Mouse (Mus musculus): ENCODE results near the gene Hes1. TPM values are rescaled to one million over a fixed set of nuclear protein-coding genes. Genes with fewer than 3 reads are reported as not detected.

The Hes1 gene
- polyA plus RNA-seq, 1 experiment from 2014 or later = 40.3 TPM

- 0% methylated on average over 42 of the region's 46 CpGs for WGBS
- Histone ChIP-seq H3K27me3 (peaks cover 43% of the 10 kb centered on the region), H3K4me1 (peaks cover 62% of the 10 kb centered on the region)
Observed at GRCm38 (mm10) chr16:30066852-30067301, 2.7 kb downstream of the Hes1 start.

GRCm38 (mm10) chr16:30068041-30069020, 4.1 kb downstream of the Hes1 start:
- ATAC-seq (ENCODE audit: low FRiP score) = no peak
- peaks cover 48% of the 10 kb centered on the region for H3K4me1 ChIP-seq
- under 1% methylated on average over 36 of the region's 36 CpGs for WGBS
- peaks cover 49% of the 10 kb centered on the region for H3K27me3 ChIP-seq
- peak overlapping the region; percentile 26 for H3K4me3 ChIP-seq
- no peaks in the 10 kb centered on the region for H3K36me3 ChIP-seq
- H3K9me3 ChIP-seq (replicated peaks) = no peaks in the 10 kb centered on the region
- peak overlapping the region; percentile 52 for H3K4me2 ChIP-seq (replicated peaks)
- H3K27ac ChIP-seq = peak overlapping the region; percentile 41
- H3K9ac ChIP-seq = peak overlapping the region; percentile 29

More at GRCm38 (mm10) chr16:30066852-30067301, 2.7 kb downstream of the Hes1 start:
- peak overlapping the region; percentile 95 for H3K4me2 ChIP-seq (replicated peaks)
- ATAC-seq (ENCODE audit: low FRiP score) = no peak
- H3K9me3 ChIP-seq (replicated peaks) = no peaks in the 10 kb centered on the region
- H3K27ac ChIP-seq = peak overlapping the region; percentile 80
- no peaks in the 10 kb centered on the region for H3K36me3 ChIP-seq
- peak overlapping the region; percentile 73 for H3K9ac ChIP-seq
- peak overlapping the region; percentile 55 for H3K4me3 ChIP-seq

GRCm38 (mm10) chr16:30069580-30069949, 5.4 kb downstream of the Hes1 start:
- Histone ChIP-seq H3K9ac (peak overlapping the region; percentile 61; the same call in 1 of the 2 replicates), H3K36me3 (no peaks in the 10 kb centered on the region), H3K4me2 (replicated peaks) (peak overlapping the region; percentile 77), H3K9me3 (replicated peaks) (no peaks in the 10 kb centered on the region), H3K4me3 (peak overlapping the region; percentile 42; the same call in 1 of the 2 replicates), H3K27ac (peak overlapping the region; percentile 85), H3K4me1 (peaks cover 48% of the 10 kb centered on the region), H3K27me3 (peaks cover 60% of the 10 kb centered on the region)
- no peak for ATAC-seq (ENCODE audit: low FRiP score)
- 2% methylated on average over 4 of the region's 4 CpGs for WGBS

GRCm38 (mm10) chr16:30069950-30070770, 6.0 kb downstream of the Hes1 start:
- H3K27ac ChIP-seq = peak overlapping the region; percentile 85
- no peaks in the 10 kb centered on the region for H3K9me3 ChIP-seq (replicated peaks)
- H3K4me3 ChIP-seq = peak overlapping the region; percentile 42
- H3K27me3 ChIP-seq = peaks cover 61% of the 10 kb centered on the region
- peaks cover 46% of the 10 kb centered on the region for H3K4me1 ChIP-seq
- H3K36me3 ChIP-seq = no peaks in the 10 kb centered on the region
- peak; percentile 72 for ATAC-seq (ENCODE audit: low FRiP score)
- WGBS = under 1% methylated on average over 78 of the region's 82 CpGs
- H3K9ac ChIP-seq = peak overlapping the region; percentile 61
- H3K4me2 ChIP-seq (replicated peaks) = peak overlapping the region; percentile 77

GRCm38 (mm10) chr16:30070771-30071191, 6.6 kb downstream of the Hes1 start:
- H3K27me3 ChIP-seq = peaks cover 61% of the 10 kb centered on the region
- no peak for ATAC-seq (ENCODE audit: low FRiP score)
- H3K4me3 ChIP-seq = peak overlapping the region; percentile 42
- 3% methylated on average over 12 of the region's 12 CpGs for WGBS
- H3K36me3 ChIP-seq = no peaks in the 10 kb centered on the region
- peak overlapping the region; percentile 61 for H3K9ac ChIP-seq
- H3K4me2 ChIP-seq (replicated peaks) = peak overlapping the region; percentile 77
- peak overlapping the region; percentile 85 for H3K27ac ChIP-seq
- H3K4me1 ChIP-seq = peaks cover 43% of the 10 kb centered on the region
- no peaks in the 10 kb centered on the region for H3K9me3 ChIP-seq (replicated peaks)

GRCm38 (mm10) chr16:30073317-30073716, 9.1 kb downstream of the Hes1 start:
- Histone ChIP-seq H3K27me3 (peaks cover 63% of the 10 kb centered on the region), H3K4me3 (no peak overlapping the region), H3K9me3 (replicated peaks) (no peaks in the 10 kb centered on the region), H3K9ac (no peak overlapping the region), H3K4me1 (peaks cover 23% of the 10 kb centered on the region), H3K27ac (no peak overlapping the region), H3K36me3 (no peaks in the 10 kb centered on the region), H3K4me2 (replicated peaks) (no peak overlapping the region)
- WGBS = 94% methylated on average over 1 of the region's 1 CpGs
- ATAC-seq (ENCODE audit: low FRiP score) = no peak

GRCm38 (mm10) chr16:30081498-30081897, 17.3 kb downstream of the Hes1 start:
- peaks cover 60% of the 10 kb centered on the region for H3K27me3 ChIP-seq
- H3K27ac ChIP-seq = no peak overlapping the region
- no peaks in the 10 kb centered on the region for H3K36me3 ChIP-seq
- no peak overlapping the region for H3K9ac ChIP-seq
- H3K4me2 ChIP-seq (replicated peaks) = no peak overlapping the region
- ATAC-seq (ENCODE audit: low FRiP score) = no peak
- WGBS = 75% methylated on average over 4 of the region's 4 CpGs
- peaks cover 3% of the 10 kb centered on the region; the same call in 1 of the 2 replicates for H3K4me1 ChIP-seq
- H3K4me3 ChIP-seq = no peak overlapping the region
- no peaks in the 10 kb centered on the region for H3K9me3 ChIP-seq (replicated peaks)

GRCm38 (mm10) chr16:30081980-30082379, 17.8 kb downstream of the Hes1 start:
- Histone ChIP-seq H3K9ac (no peak overlapping the region), H3K4me2 (replicated peaks) (no peak overlapping the region), H3K9me3 (replicated peaks) (no peaks in the 10 kb centered on the region), H3K4me1 (peaks cover 7% of the 10 kb centered on the region; the same call in 1 of the 2 replicates), H3K27ac (no peak overlapping the region), H3K36me3 (no peaks in the 10 kb centered on the region), H3K4me3 (no peak overlapping the region), H3K27me3 (peaks cover 58% of the 10 kb centered on the region)
- no peak for ATAC-seq (ENCODE audit: low FRiP score)
- WGBS = 87% methylated on average over 4 of the region's 4 CpGs

GRCm38 (mm10) chr16:30082965-30083364, 18.8 kb downstream of the Hes1 start:
- no peak for ATAC-seq (ENCODE audit: low FRiP score)
- Histone ChIP-seq H3K27ac (no peak overlapping the region), H3K4me2 (replicated peaks) (no peak overlapping the region), H3K36me3 (no peaks in the 10 kb centered on the region), H3K9me3 (replicated peaks) (no peaks in the 10 kb centered on the region), H3K9ac (no peak overlapping the region), H3K4me1 (peaks cover 7% of the 10 kb centered on the region; the same call in 1 of the 2 replicates), H3K27me3 (peaks cover 59% of the 10 kb centered on the region), H3K4me3 (no peak overlapping the region)
- WGBS = 94% methylated on average over 8 of the region's 8 CpGs

- H3K4me1 ChIP-seq = peaks cover 7% of the 10 kb centered on the region; the same call in 1 of the 2 replicates
- peaks cover 56% of the 10 kb centered on the region for H3K27me3 ChIP-seq
- no peak overlapping the region for H3K9ac ChIP-seq
- H3K36me3 ChIP-seq = no peaks in the 10 kb centered on the region
- no peaks in the 10 kb centered on the region for H3K9me3 ChIP-seq (replicated peaks)
- no peak overlapping the region for H3K4me3 ChIP-seq
- 60% methylated on average over 3 of the region's 3 CpGs for WGBS
- ATAC-seq (ENCODE audit: low FRiP score) = no peak
- H3K27ac ChIP-seq = no peak overlapping the region
- no peak overlapping the region for H3K4me2 ChIP-seq (replicated peaks)
Observed at GRCm38 (mm10) chr16:30083536-30083935, 19.4 kb downstream of the Hes1 start.

- H3K36me3 ChIP-seq = no peaks in the 10 kb centered on the region
- no peak for ATAC-seq (ENCODE audit: low FRiP score)
- no peaks in the 10 kb centered on the region for H3K9me3 ChIP-seq (replicated peaks)
- H3K4me3 ChIP-seq = no peak overlapping the region
- H3K4me2 ChIP-seq (replicated peaks) = no peak overlapping the region
- H3K4me1 ChIP-seq = peaks cover 6% of the 10 kb centered on the region; the same call in 1 of the 2 replicates
- no peak overlapping the region for H3K9ac ChIP-seq
- H3K27me3 ChIP-seq = peaks cover 49% of the 10 kb centered on the region
- H3K27ac ChIP-seq = no peak overlapping the region
- WGBS = 84% methylated on average over 5 of the region's 5 CpGs
Observed at GRCm38 (mm10) chr16:30088646-30089045, 24.5 kb downstream of the Hes1 start.

Measured in hindbrain, embryonic 12.5 days (tissue).